Mouse (Mus musculus): ENCODE data around the gene Slc22a3.

Slc22a3 gene

GRCm38 (mm10) chr17:12409346-12409944, 98.1 kb downstream of the Slc22a3 start:
- no peak for DNase-seq (ENCODE audit: low read depth)

GRCm38 (mm10) chr17:12403420-12403819, 104.1 kb downstream of the Slc22a3 start:
- DNase-seq (ENCODE audit: low read depth), result no peak

GRCm38 (mm10) chr17:12396163-12396677, 111.3 kb downstream of the Slc22a3 start:
- DNase-seq (ENCODE audit: low read depth), result no peak

GRCm38 (mm10) chr17:12388239-12388638, 119.3 kb downstream of the Slc22a3 start:
- no peak for DNase-seq (ENCODE audit: low read depth)

GRCm38 (mm10) chr17:12387781-12388180, 119.7 kb downstream of the Slc22a3 start:
- no peak for DNase-seq (ENCODE audit: low read depth)

- DNase-seq (ENCODE audit: low read depth), result no peak
These were observed 122.3 kb downstream of the Slc22a3 start for GRCm38 (mm10) chr17:12385049-12385794.

- DNase-seq (ENCODE audit: low read depth), result no peak
These were observed 125.0 kb downstream of the Slc22a3 start for GRCm38 (mm10) chr17:12382531-12382930.

GRCm38 (mm10) chr17:12381579-12381978, 125.9 kb downstream of the Slc22a3 start:
- DNase-seq (ENCODE audit: low read depth), result no peak

GRCm38 (mm10) chr17:12380287-12380686, 127.2 kb downstream of the Slc22a3 start:
- no peak for DNase-seq (ENCODE audit: low read depth)

GRCm38 (mm10) chr17:12377981-12378705, 129.4 kb downstream of the Slc22a3 start, which contains the start of gene Plg:
Gene Plg, plus strand, starts transcription at chr17:12378608.
- no peak for DNase-seq (ENCODE audit: low read depth)

- no peak for DNase-seq (ENCODE audit: low read depth)
These were observed 133.8 kb downstream of the Slc22a3 start for GRCm38 (mm10) chr17:12373601-12374144.

- DNase-seq (ENCODE audit: low read depth), result peak; percentile 92
These were observed 135.5 kb downstream of the Slc22a3 start for GRCm38 (mm10) chr17:12372021-12372420.

GRCm38 (mm10) chr17:12371310-12371925, 136.1 kb downstream of the Slc22a3 start:
- DNase-seq (ENCODE audit: low read depth), result peak; percentile 93

GRCm38 (mm10) chr17:12370289-12370688, 137.2 kb downstream of the Slc22a3 start:
- no peak for DNase-seq (ENCODE audit: low read depth)

GRCm38 (mm10) chr17:12369393-12369792, 138.1 kb downstream of the Slc22a3 start:
- DNase-seq (ENCODE audit: low read depth), result no peak

Data from induced T-regulatory cell, adult 2 months (primary cell).